Mouse (Mus musculus) left cerebral cortex, postnatal 10 days (tissue): ENCODE data around the gene 0610040J01Rik. TPM values are rescaled to one million over a fixed set of nuclear protein-coding genes. Genes with fewer than 3 reads are reported as not detected.

Experiments
- DNase-seq, 2 experiments: peaks; one replicate each; pipeline ENCODE4 v3.0.0; 2021 to 2022; ENCODE audit warnings: low spot score in 2 of 2, mixed read lengths in 1 of 2; ENCODE audit errors: extremely low spot score in 1 of 2
- intact Hi-C: fragments of 180-260 bp; cut with DNase I; formaldehyde crosslinking; loops from one replicate; pipeline ENCODE4 v1.15.1; 2025
- total RNA-seq, 2 experiments: library from RNA; stranded (reverse); gene quantifications; 2 replicates each; pipeline ENCODE4 v1.2.3; 2021

Gene 0610040J01Rik
- 1 to 10 TPM; 5.9 to 6.8 TPM for total RNA-seq

GRCm38 (mm10) chr5:63811819-63812508, at the start of gene 0610040J01Rik:
TSS of gene 0610040J01Rik (plus strand) at chr5:63812363.
- peak; percentile 75 to 79 for DNase-seq
- intact Hi-C loops = loop anchor here (2.0 to 10.0 kb wide), 2 partner anchors 73 to 273 kb away; no protein-coding TSS in a partner anchor

- intact Hi-C loops = loop anchor here (5.0 to 10.0 kb wide), 3 partner anchors 114 to 861 kb away; no protein-coding TSS in a partner anchor
- peak in 1 of 2 experiments; percentile 13 for DNase-seq
These were observed 46.3 kb upstream of the 0610040J01Rik start for GRCm38 (mm10) chr5:63765886-63766285.

GRCm38 (mm10) chr5:63766715-63767114, 45.4 kb upstream of the 0610040J01Rik start:
- peak; percentile 50 to 62 for DNase-seq
- intact Hi-C loops = loop anchor here (5.0 to 10.0 kb wide), 3 partner anchors 114 to 862 kb away; no protein-coding TSS in a partner anchor

- intact Hi-C loops = loop anchor here (5.0 to 10.0 kb wide), 3 partner anchors 115 to 863 kb away; no protein-coding TSS in a partner anchor
These were observed 44.7 kb upstream of the 0610040J01Rik start for GRCm38 (mm10) chr5:63767464-63767863.

GRCm38 (mm10) chr5:63768220-63768619, 43.9 kb upstream of the 0610040J01Rik start:
- intact Hi-C loops = loop anchor here (5.0 to 10.0 kb wide), 3 partner anchors 116 to 863 kb away; no protein-coding TSS in a partner anchor
- no peak for DNase-seq

More at GRCm38 (mm10) chr5:63767464-63767863, 44.7 kb upstream of the 0610040J01Rik start:
- DNase-seq = peak in 1 of 2 experiments; percentile 5

- intact Hi-C loops = no loop called here
- no peak for DNase-seq
These were observed 39.2 kb upstream of the 0610040J01Rik start for GRCm38 (mm10) chr5:63772971-63773370.

- no peak for DNase-seq
- intact Hi-C loops = no loop called here
These were observed 38.6 kb upstream of the 0610040J01Rik start for GRCm38 (mm10) chr5:63773603-63774002.

GRCm38 (mm10) chr5:63788156-63788826, 23.9 kb upstream of the 0610040J01Rik start:
- no peak for DNase-seq
- intact Hi-C loops = no loop called here

- DNase-seq = no peak
- intact Hi-C loops = loop anchor here (2.0 to 10.0 kb wide), 2 partner anchors 72 to 272 kb away; no protein-coding TSS in a partner anchor
These were observed 324 bp downstream of the 0610040J01Rik start for GRCm38 (mm10) chr5:63812509-63812865.

GRCm38 (mm10) chr5:63816643-63817042, 4.5 kb downstream of the 0610040J01Rik start:
- no peak for DNase-seq
- intact Hi-C loops = loop anchor here (10.0 kb wide), 1 partner anchor 268 kb away; no protein-coding TSS in a partner anchor

- DNase-seq = no peak
- intact Hi-C loops = loop anchor here (10.0 kb wide), 1 partner anchor 268 kb away; no protein-coding TSS in a partner anchor
These were observed 5.1 kb downstream of the 0610040J01Rik start for GRCm38 (mm10) chr5:63817270-63817669.

GRCm38 (mm10) chr5:63818975-63819374, 6.8 kb downstream of the 0610040J01Rik start:
- no peak for DNase-seq
- intact Hi-C loops = loop anchor here (10.0 kb wide), 1 partner anchor 266 kb away; no protein-coding TSS in a partner anchor

GRCm38 (mm10) chr5:63819519-63819918, 7.4 kb downstream of the 0610040J01Rik start:
- DNase-seq = no peak
- intact Hi-C loops = loop anchor here (10.0 kb wide), 1 partner anchor 265 kb away; no protein-coding TSS in a partner anchor

GRCm38 (mm10) chr5:63821176-63821575, 9.0 kb downstream of the 0610040J01Rik start:
- intact Hi-C loops = loop anchor here (10.0 kb wide), 1 partner anchor 454 kb away; no protein-coding TSS in a partner anchor
- no peak for DNase-seq

GRCm38 (mm10) chr5:63821860-63822259, 9.7 kb downstream of the 0610040J01Rik start:
- no peak for DNase-seq
- intact Hi-C loops = loop anchor here (10.0 kb wide), 1 partner anchor 453 kb away; no protein-coding TSS in a partner anchor

- intact Hi-C loops = loop anchor here (10.0 kb wide), 1 partner anchor 451 kb away; no protein-coding TSS in a partner anchor
- DNase-seq = no peak
These were observed 11.5 kb downstream of the 0610040J01Rik start for GRCm38 (mm10) chr5:63823362-63824332.

GRCm38 (mm10) chr5:63824599-63825350, 12.6 kb downstream of the 0610040J01Rik start:
- DNase-seq = no peak
- intact Hi-C loops = loop anchor here (10.0 kb wide), 1 partner anchor 450 kb away; no protein-coding TSS in a partner anchor
